Mouse (Mus musculus) embryo, embryonic 10 days (tissue): Measurements from ENCODE around the gene Ext2.
A peak's percentile ranks its signal among the peaks of the same experiment; 100 is the strongest.

Experiments
- DNase-seq: peaks from one replicate; pipeline ENCODE4 v3.0.0-alpha.2; 2015; ENCODE audit warnings: low spot score

Gene Ext2

GRCm38 (mm10) chr2:93737146-93737545, 85.2 kb downstream of the Ext2 start:
- no peak for DNase-seq

DNA sequence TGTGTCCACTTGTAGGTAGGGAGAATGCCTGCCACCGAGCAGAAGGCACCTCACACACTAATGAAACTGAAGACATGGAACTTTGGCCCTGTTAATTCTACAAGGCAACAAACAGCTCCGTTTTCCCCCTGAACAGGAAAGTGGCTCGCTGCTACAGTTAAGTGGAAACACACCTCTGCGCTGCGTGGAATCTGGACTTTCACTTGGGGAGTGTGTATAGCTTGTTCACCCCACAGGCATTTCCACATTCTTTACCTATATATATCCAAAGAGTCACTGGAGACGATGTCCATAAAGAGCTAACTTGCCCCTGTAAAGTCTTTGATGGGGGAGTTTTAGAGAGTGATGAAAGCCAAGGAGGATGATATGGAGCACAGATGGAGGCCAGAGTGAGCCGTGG, 89.7 kb downstream of the Ext2 start:
- DNase-seq, result no peak

GRCm38 (mm10) chr2:93729585-93729984, 92.8 kb downstream of the Ext2 start:
- DNase-seq, result peak; percentile 77

DNA sequence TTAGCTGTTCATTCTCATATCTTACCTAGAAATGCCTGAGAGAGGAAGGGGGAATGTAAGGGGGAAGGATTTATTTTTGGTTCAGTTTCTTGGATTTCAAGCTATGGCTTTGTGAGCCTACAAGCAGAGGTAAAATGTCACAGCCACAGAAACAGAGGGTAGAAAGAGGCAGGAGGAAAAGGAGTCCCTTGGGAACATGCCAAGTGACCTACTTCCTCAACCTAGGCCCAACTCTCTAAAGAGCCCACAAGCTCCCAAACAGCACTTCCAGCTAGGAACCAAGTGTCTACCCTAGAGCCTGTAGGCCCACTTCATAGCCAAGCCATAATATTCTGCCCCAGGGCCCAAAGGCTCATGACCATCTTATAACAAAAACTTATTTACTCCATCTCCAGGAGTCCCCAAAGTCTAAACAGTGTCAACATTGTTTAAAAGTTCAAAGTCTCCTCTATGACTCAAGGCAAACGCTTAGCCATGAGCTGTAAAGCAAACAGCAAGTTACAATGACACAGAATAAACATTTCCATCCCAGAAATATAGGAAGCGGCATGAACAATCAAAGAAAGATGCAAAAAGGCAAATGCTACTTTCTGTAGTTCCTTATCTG, 99.1 kb downstream of the Ext2 start:
- no peak for DNase-seq

DNA sequence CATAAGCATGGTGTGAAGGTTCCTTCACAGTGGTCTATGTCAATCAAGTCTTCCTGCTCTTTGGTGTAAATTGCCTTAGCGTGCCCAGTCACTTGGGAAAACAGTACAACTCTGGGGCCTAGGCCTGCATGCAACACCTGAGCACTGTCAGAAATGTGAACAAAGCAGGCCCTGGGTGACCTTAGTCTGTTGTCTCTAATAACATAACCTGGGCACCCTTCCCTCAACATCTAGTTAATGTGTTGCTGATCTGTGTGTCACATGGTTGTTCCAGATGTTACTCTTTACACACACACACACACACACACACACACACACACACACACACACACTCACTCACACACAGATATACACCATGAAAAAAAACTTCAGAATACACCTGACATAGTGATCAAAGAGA, 101.4 kb downstream of the Ext2 start:
- DNase-seq, result no peak

DNA sequence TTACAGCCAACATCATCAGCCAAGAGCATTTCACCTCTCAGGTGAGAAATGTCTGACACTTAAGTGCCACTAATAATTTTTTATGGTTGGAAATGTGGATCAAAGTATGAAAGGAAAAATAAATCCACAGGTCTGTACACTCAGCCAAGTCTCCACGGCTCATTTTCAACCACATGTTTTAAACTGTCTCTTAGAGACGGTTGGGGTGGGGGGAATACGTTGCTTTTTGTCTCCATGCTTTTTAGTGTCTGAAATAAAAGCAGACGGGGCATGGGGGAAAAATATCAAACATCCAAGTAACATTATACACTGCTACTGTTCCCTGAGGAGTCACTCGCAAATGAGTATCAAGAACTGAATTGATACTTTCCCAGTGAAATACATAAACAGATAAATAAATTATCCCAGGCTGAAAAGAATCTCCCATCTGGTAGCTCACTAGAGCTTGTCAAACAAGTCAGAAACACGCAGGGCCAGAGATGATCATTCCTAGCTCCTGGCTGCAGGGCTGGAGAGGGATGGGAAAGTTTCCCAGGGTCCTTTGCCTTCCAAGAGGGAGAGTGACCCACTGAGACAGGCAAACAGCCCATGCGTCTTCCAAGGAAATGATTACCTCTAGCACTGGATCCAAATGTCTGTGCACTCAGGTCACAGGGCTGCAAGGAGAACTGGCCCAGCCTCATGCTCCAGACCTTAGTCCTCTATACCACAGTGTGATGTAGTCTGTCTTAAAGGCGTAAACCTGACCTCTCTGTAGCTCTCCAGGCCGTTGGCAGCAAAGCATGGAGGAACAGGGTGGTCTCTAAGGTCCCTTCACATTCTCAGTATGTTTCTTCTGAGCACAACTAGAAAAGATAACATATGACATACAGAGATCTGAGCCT, 102.3 kb downstream of the Ext2 start:
- DNase-seq, result no peak

- no peak for DNase-seq
Observed at GRCm38 (mm10) chr2:93713267-93713666, 109.1 kb downstream of the Ext2 start.

- no peak for DNase-seq
Observed at GRCm38 (mm10) chr2:93711460-93711859, 110.9 kb downstream of the Ext2 start.

- DNase-seq, result no peak
Observed at GRCm38 (mm10) chr2:93709696-93710095, 112.7 kb downstream of the Ext2 start.

GRCm38 (mm10) chr2:93709241-93709640, 113.1 kb downstream of the Ext2 start:
- no peak for DNase-seq

- no peak for DNase-seq
Observed at GRCm38 (mm10) chr2:93706825-93707224, 115.5 kb downstream of the Ext2 start.

DNA sequence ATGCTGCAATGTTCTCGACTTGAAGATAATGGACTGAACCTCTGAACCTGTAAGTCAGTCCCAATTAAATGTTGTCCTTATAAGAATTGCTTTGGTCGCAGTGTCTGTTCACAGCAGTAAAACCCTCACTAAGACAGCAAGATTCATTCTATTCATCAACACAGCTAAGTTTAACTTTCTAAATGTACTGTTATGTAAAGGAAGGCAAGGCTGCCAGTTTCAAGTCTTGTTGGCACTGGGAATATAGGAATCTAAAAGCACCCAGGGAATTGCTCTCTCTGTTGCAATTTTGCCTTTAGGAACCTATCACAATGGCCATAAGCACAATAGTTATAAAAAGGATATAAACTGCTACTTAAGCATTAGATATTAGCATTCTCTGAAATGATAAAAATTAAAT, 116.0 kb downstream of the Ext2 start:
- no peak for DNase-seq

DNA sequence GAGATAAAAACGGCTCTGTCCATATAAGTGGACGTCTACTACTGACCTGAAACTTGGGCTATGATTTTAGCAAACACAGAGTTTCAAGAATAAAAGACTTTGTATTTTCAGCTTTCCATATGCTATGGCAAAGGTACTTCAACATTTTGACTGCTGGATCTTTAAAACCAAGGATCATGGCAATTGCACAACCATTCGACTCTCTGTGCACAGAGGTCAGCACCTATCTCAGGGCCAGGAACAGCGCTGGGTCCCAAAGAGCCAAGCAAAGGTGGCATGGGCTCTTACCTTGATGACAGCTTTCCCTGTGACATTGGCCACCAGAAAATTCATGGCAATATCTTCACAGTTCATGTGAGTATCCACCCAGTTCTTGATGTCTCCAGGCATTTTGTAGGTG, 118.2 kb downstream of the Ext2 start:
- DNase-seq, result no peak

- DNase-seq, result no peak
Observed at GRCm38 (mm10) chr2:93702936-93703926, 119.1 kb downstream of the Ext2 start.

DNA sequence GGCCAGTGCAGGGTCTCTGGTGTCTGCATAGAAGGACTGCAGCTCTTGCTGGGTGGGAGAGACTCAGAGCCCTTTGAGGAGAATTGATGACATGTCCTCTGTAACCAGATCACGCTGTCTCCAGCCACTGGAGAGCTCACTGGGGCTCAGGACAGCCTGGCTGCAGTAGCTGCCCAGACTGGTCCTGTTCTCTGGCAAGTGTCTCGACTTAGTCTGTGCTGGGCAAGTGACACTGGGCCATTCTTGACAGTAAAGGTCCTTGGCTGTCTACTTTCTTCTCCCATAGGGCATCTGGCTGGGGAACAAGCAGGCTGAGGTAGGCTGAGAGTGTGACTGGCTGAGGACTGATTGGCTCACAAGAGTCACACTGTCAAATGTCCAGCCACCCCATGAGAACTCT, 123.0 kb downstream of the Ext2 start:
- DNase-seq, result no peak

DNA sequence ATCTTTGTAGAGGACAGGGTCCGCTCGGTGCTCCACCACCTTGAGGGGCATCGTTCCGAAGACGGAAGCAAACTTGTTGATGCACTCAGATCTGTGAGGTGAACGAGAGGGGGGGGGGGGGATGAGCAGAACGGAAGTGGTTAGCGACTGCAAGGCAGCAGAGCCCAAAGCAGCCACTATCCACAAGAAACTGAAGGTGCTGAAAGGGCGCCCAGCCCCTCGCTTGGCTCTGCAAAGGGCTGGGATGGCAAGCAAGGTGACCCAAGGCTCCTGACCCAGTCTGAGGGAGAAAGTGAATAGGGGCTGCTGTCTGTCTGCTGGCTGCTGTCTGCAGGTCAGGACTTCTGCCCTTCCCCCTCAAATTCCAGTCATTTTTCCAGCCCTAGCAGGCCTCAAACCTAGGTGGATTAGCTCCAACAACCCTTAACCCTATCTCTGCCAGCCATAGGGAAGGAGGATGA, 126.2 kb downstream of the Ext2 start:
- peak; percentile 77 for DNase-seq

DNA sequence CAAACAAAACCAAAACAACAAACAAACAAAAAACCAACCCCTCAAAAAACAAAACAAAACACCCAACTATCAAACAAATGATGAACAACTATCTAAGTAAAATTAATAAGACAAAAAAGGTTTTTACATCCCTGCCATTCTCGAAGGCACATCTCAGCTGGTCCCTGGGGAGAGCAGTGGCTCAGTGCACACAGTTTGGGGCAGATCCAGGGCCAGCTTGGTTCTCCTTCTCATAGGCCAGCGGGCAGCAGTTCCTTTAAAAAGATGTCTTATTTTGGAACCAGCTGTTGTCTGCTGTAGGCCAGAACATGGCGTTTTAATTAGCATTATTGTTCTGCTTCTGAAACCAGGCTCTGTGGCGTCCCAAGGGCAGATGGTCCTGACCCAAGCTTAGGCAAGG, 129.3 kb downstream of the Ext2 start:
- DNase-seq, result no peak

GRCm38 (mm10) chr2:93690064-93690930, 132.1 kb downstream of the Ext2 start:
- no peak for DNase-seq

DNA sequence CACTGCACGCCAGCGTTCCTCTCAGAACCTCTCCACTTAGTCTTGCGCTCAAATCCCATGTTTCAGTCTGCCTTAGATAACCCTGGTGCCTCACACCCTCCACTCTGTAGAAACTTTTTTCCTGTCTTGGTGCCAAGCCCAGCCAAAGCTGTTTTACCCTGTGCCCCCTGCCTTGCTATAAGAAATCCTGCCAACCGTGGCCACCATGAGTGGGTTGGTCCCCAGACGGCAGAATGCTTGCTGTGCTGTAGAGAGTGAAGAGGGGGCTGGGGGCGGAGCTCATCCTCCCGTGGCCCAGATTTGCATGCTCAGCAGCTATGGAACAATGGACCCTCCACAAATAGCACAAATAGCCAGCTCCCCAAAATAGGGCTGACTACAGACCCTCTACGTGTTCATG, 138.7 kb downstream of the Ext2 start:
- DNase-seq, result no peak

DNA sequence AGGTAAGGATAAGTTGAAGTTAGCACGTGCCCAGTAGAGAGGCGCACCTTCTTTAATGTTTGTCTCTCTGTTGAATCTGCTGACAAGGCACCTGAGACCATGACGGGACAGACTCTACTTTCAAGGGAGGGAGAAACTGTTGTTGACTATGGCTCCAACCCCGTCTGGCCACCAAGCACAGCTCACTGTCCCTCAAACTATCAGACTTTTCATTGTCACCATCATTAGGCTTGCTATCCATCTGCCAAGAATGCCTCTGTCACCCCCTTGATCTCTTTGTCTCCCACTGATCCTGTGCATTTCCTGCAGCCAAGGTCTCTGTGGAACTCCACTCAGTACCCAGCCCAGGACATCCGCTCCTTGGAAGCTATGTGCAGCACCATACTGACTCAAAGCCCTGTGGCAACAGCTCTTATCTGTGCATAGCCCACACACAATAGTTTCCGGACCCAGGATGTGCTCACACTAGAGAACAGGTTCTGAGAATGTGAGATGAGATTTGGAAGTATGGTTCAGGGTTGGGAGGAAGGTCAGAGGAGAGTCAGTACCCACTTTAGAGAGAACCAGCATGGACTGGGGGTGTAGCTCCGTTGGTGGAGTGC, 139.7 kb downstream of the Ext2 start:
- no peak for DNase-seq

- peak; percentile 28 for DNase-seq
Observed at GRCm38 (mm10) chr2:93681321-93681720, 141.0 kb downstream of the Ext2 start.
